In the genomic region with DNA sequence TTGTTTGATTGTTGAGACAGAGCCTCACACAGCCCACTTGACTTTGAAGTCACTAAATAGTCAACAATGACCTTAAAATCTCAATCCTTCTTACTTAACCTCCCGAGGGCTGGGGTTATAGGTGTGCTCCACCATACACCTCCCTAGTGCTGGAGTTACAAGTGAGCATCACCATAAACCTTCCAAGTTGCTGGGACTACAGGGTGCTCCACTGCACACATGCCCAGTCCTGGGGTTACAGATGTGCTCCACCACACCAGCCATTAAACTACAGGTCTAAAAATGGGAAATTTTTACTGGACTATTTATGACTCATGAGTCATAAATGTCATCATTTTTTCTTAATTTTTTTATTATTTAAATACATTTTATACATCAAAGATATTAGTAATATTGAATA, we compare ENCODE assay signal across 22 mouse cellular contexts. TPM values are rescaled to one million over a fixed set of nuclear protein-coding genes. Genes with fewer than 3 reads are reported as not detected.
"Had no signal": no experiment of that assay in that cellular context is flagged by ENCODE, and none has a peak within 500 bp of the region (broad histone marks: within the 10 kb centered on the region; RNA-seq: fewer than 3 reads in every experiment).

No protein-coding gene starts in this region.

- H3K9ac ChIP-seq: liver, embryonic 13.5 days; liver, embryonic 15.5 days; liver, postnatal 0 days; lung, embryonic 15.5 days; midbrain, embryonic 13.5 days; midbrain, embryonic 15.5 days; neural tube, embryonic 13.5 days; stomach, embryonic 15.5 days had no signal

- ATAC-seq: liver, postnatal 0 days; lung, postnatal 0 days; midbrain, embryonic 13.5 days; midbrain, embryonic 15.5 days had no signal

- H3K27ac ChIP-seq: liver, embryonic 13.5 days; liver, embryonic 15.5 days; lung, embryonic 15.5 days; macrophage; midbrain, embryonic 13.5 days; midbrain, embryonic 15.5 days; neural tube, embryonic 13.5 days; stomach, embryonic 15.5 days had no signal

- H3K4me3 ChIP-seq: liver, embryonic 13.5 days; liver, embryonic 15.5 days; lung, embryonic 15.5 days; megakaryocyte, embryonic 14.5 days; midbrain, embryonic 13.5 days; midbrain, embryonic 15.5 days; neural tube, embryonic 13.5 days; stomach, embryonic 15.5 days had no signal

- DNase-seq: liver, embryonic 13.5 days; liver, postnatal 0 days; lung, adult 2 months; lung, postnatal 14 days; lung, postnatal 36 days; right cerebral cortex, postnatal 14 days; thymus, adult 18-20 months; thymus, postnatal 25 days; thymus, postnatal 4 days had no signal

- H3K36me3 ChIP-seq: liver, embryonic 13.5 days; liver, embryonic 15.5 days; lung, embryonic 15.5 days; midbrain, embryonic 13.5 days; midbrain, embryonic 15.5 days; neural tube, embryonic 13.5 days; stomach, embryonic 15.5 days had no signal

- H3K27me3 ChIP-seq: lung, embryonic 15.5 days; midbrain, embryonic 13.5 days; midbrain, embryonic 15.5 days; neural tube, embryonic 13.5 days; stomach, embryonic 15.5 days had no signal

- H3K4me1 ChIP-seq: stomach, embryonic 15.5 days had no signal

- H3K4me2 ChIP-seq: liver, embryonic 13.5 days; liver, embryonic 15.5 days; lung, embryonic 15.5 days; midbrain, embryonic 11.5 days; midbrain, embryonic 13.5 days; midbrain, embryonic 15.5 days; neural tube, embryonic 13.5 days; stomach, embryonic 15.5 days had no signal

- H3K9me3 ChIP-seq: liver, embryonic 13.5 days; liver, embryonic 15.5 days; lung, embryonic 15.5 days; megakaryocyte, embryonic 14.5 days; midbrain, embryonic 13.5 days; midbrain, embryonic 15.5 days; neural tube, embryonic 13.5 days; stomach, embryonic 15.5 days had no signal

RNA-seq across cellular contexts. Expression of gene Thrsp, which starts 51.6 kb away (rescaled TPM):
- total RNA-seq: megakaryocyte progenitor cell, adult 5-6 weeks; monocyte, adult 5-6 weeks; neutrophil, adult 5-6 weeks had no signal
- polyA plus RNA-seq: liver, embryonic 13.5 days; macrophage; midbrain, embryonic 11.5 days had no signal
